Mouse (Mus musculus) kidney, adult 2 months (tissue): Measurements from ENCODE around the gene Egr2. TPM values are rescaled to one million over a fixed set of nuclear protein-coding genes. Genes with fewer than 3 reads are reported as not detected.

Experiments
- DNase-seq: peaks from one replicate; pipeline ENCODE4 v3.0.0; 2021
- H3K27ac ChIP-seq: fragments of 200-500 bp; 2 replicates; pipeline ENCODE4 v1.5.1; 2012; ENCODE audit warnings: low read depth, low read length, control low read depth, inconsistent platforms; ENCODE audit not compliant: insufficient read depth
- H3K27me3 ChIP-seq: fragments of 200-500 bp; replicated peaks from 2 replicates; pipeline ENCODE4 v1.6.1; 2012; ENCODE audit warnings: mild to moderate bottlenecking, moderate library complexity, low read length, inconsistent platforms; ENCODE audit not compliant: control insufficient read depth, insufficient read depth
- H3K36me3 ChIP-seq: fragments of 200-500 bp; 2 replicates; pipeline ENCODE4 v1.6.1; 2012; ENCODE audit warnings: mild to moderate bottlenecking, moderate library complexity, low read length, inconsistent platforms; ENCODE audit not compliant: control insufficient read depth, insufficient read depth
- H3K4me1 ChIP-seq: fragments of 200-500 bp; 2 replicates; pipeline ENCODE4 v1.6.1; 2011; ENCODE audit warnings: low read length; ENCODE audit not compliant: control insufficient read depth, insufficient read depth
- H3K4me3 ChIP-seq: fragments of 200-500 bp; 2 replicates; pipeline ENCODE4 v1.5.1; 2011; ENCODE audit warnings: mild to moderate bottlenecking, low read depth, low read length, control low read depth; ENCODE audit not compliant: insufficient read depth
- CTCF ChIP-seq: fragments of 200-500 bp; conservative IDR thresholded peaks from 2 replicates; pipeline ENCODE4 v1.5.1; 2011; ENCODE audit warnings: low read depth, mild to moderate bottlenecking, control low read depth, low read length, moderate library complexity, mixed read lengths; ENCODE audit not compliant: insufficient read depth, insufficient read length
- POLR2A ChIP-seq: fragments of 200-500 bp; IDR thresholded peaks from one replicate; pipeline ENCODE4 v1.6.1; 2011; ENCODE audit warnings: low read depth, low read length, control low read depth
- WGBS: fragments of 180-500 bp; shearing (Covaris S2); methylation state at CpG from one replicate; pipeline ENCODE4 v1.1.7; 2018; 5-methylcytosine and 5-hydroxymethylcytosine counted together
- polyA plus RNA-seq: library from polyadenylated mRNA; depleted of rRNA; stranded (reverse); fragments of >200 nt; gene quantifications from 2 replicates; pipeline ENCODE4 v1.2.3, GENCODE M21; 2012

Egr2 gene
- polyA plus RNA-seq, 1 experiment, result 1.8 TPM

- Histone ChIP-seq H3K27me3 (no peaks in the 10 kb centered on the region; the same call in 1 of the 2 replicates), H3K4me1 (no peaks in the 10 kb centered on the region), H3K36me3 (no peaks in the 10 kb centered on the region), H3K4me3 (no peak overlapping the region), H3K27ac (no peak overlapping the region)
- WGBS, result 93% methylated on average over 9 of the region's 9 CpGs
- TF ChIP-seq POLR2A, result no peak
- TF ChIP-seq CTCF, result no peak
- no peak for DNase-seq
Measured at GRCm38 (mm10) chr10:67497951-67498350, 37.3 kb upstream of the Egr2 start.

GRCm38 (mm10) chr10:67503320-67503995 is 31.8 kb upstream of the Egr2 start:
- no peak overlapping the region for H3K27ac ChIP-seq
- WGBS, result 45% methylated on average over 15 of the region's 15 CpGs
- H3K36me3 ChIP-seq, result no peaks in the 10 kb centered on the region
- DNase-seq, result no peak
- H3K4me1 ChIP-seq, result no peaks in the 10 kb centered on the region
- TF ChIP-seq POLR2A (no peak), CTCF (no peak)
- no peaks in the 10 kb centered on the region; the same call in 1 of the 2 replicates for H3K27me3 ChIP-seq
- H3K4me3 ChIP-seq, result no peak overlapping the region

GRCm38 (mm10) chr10:67504046-67504445 is 31.2 kb upstream of the Egr2 start:
- WGBS, result 61% methylated on average over 5 of the region's 5 CpGs
- no peaks in the 10 kb centered on the region for H3K36me3 ChIP-seq
- no peak overlapping the region for H3K4me3 ChIP-seq
- H3K27me3 ChIP-seq, result no peaks in the 10 kb centered on the region; the same call in 1 of the 2 replicates
- H3K4me1 ChIP-seq, result no peaks in the 10 kb centered on the region
- H3K27ac ChIP-seq, result no peak overlapping the region
- TF ChIP-seq CTCF, result no peak
- no peak for TF ChIP-seq POLR2A
- no peak for DNase-seq

GRCm38 (mm10) chr10:67505248-67505647 is 30.0 kb upstream of the Egr2 start:
- WGBS, result 67% methylated on average over 3 of the region's 3 CpGs
- TF ChIP-seq CTCF (no peak), POLR2A (no peak)

GRCm38 (mm10) chr10:67512211-67512610 is 23.1 kb upstream of the Egr2 start:
- Histone ChIP-seq H3K4me1 (no peaks in the 10 kb centered on the region), H3K36me3 (no peaks in the 10 kb centered on the region), H3K27me3 (no peaks in the 10 kb centered on the region), H3K27ac (no peak overlapping the region), H3K4me3 (no peak overlapping the region)
- TF ChIP-seq CTCF, result no peak
- no peak for TF ChIP-seq POLR2A
- no peak for DNase-seq
- WGBS, result 77% methylated on average over 8 of the region's 8 CpGs

More at GRCm38 (mm10) chr10:67505248-67505647, 30.0 kb upstream of the Egr2 start:
- Histone ChIP-seq H3K27me3 (no peaks in the 10 kb centered on the region; the same call in 1 of the 2 replicates), H3K4me1 (no peaks in the 10 kb centered on the region), H3K4me3 (no peak overlapping the region), H3K27ac (no peak overlapping the region), H3K36me3 (no peaks in the 10 kb centered on the region)
- no peak for DNase-seq

GRCm38 (mm10) chr10:67512871-67513270 is 22.4 kb upstream of the Egr2 start:
- no peak for DNase-seq
- TF ChIP-seq CTCF (no peak), POLR2A (no peak)
- no peak overlapping the region for H3K27ac ChIP-seq
- 66% methylated on average over 7 of the region's 7 CpGs for WGBS
- no peaks in the 10 kb centered on the region for H3K36me3 ChIP-seq
- no peaks in the 10 kb centered on the region for H3K4me1 ChIP-seq
- no peaks in the 10 kb centered on the region for H3K27me3 ChIP-seq
- H3K4me3 ChIP-seq, result no peak overlapping the region

- H3K27ac ChIP-seq, result no peak overlapping the region
- DNase-seq, result no peak
- no peaks in the 10 kb centered on the region for H3K4me1 ChIP-seq
- no peak overlapping the region for H3K4me3 ChIP-seq
- no peaks in the 10 kb centered on the region for H3K27me3 ChIP-seq
- no peaks in the 10 kb centered on the region for H3K36me3 ChIP-seq
- 84% methylated on average over 3 of the region's 3 CpGs for WGBS
- TF ChIP-seq CTCF, result no peak
- TF ChIP-seq POLR2A, result no peak
Measured at GRCm38 (mm10) chr10:67518733-67519132, 16.5 kb upstream of the Egr2 start.

- WGBS, result 83% methylated on average over 3 of the region's 3 CpGs
- Histone ChIP-seq H3K27me3 (no peaks in the 10 kb centered on the region), H3K36me3 (no peaks in the 10 kb centered on the region), H3K4me1 (no peaks in the 10 kb centered on the region), H3K4me3 (no peak overlapping the region), H3K27ac (no peak overlapping the region)
- TF ChIP-seq POLR2A (no peak), CTCF (no peak)
- DNase-seq, result no peak
Measured at GRCm38 (mm10) chr10:67524130-67524529, 11.1 kb upstream of the Egr2 start.
